In the genomic region with DNA sequence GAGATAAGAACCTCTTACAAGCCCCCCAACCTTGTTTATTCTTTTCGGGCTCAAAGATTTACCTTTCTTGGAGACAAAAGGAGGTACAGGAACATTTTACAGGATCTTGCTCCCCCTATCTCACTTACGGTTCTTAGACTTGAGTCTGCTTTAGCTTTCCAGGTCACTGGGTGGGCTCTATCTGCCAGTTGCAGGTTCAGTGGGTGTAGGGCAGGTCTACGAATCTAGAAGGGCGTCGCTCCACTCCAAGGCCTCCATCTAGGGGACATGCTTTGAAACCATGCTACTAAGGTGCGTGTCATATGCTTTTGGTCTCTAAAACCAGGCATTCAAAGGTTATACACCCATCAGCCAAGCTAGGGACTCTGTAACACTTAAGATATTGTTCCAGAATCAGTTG, we compare ENCODE assay signal across 17 mouse cellular contexts. TPM values are rescaled to one million over a fixed set of nuclear protein-coding genes. Genes with fewer than 3 reads are reported as not detected.
DNase-seq lines count a peak whose midpoint lies in the region; ATAC-seq and TF ChIP-seq lines count a peak whose summit lies in the region.
"Had no signal": no experiment of that assay in that cellular context is flagged by ENCODE, and none has a peak within 500 bp of the region (broad histone marks: within the 10 kb centered on the region; RNA-seq: fewer than 3 reads in every experiment).

No protein-coding gene starts in this region.

- no peak overlapping the region for H3K9ac ChIP-seq in hindbrain, embryonic 12.5 days
- H3K9ac ChIP-seq in hindbrain, postnatal 0 days (replicated peaks; ENCODE audit: low read length) = no peak overlapping the region
- H3K9ac ChIP-seq in forebrain, embryonic 15.5 days (replicated peaks) = no peak overlapping the region
- no peak overlapping the region for H3K9ac ChIP-seq in midbrain, embryonic 12.5 days (replicated peaks)
- H3K9ac ChIP-seq: embryonic facial prominence, embryonic 12.5 days; heart, embryonic 13.5 days had no signal

- no peak overlapping the region for H3K4me3 ChIP-seq in hindbrain, embryonic 12.5 days
- no peak overlapping the region for H3K4me3 ChIP-seq in hindbrain, postnatal 0 days (ENCODE audit: low read length)
- peak overlapping the region; percentile 35; the same call in 1 of the 2 replicates for H3K4me3 ChIP-seq in G1E (ENCODE audit: low read depth, low read length)
- no peak overlapping the region for H3K4me3 ChIP-seq in forebrain, embryonic 15.5 days
- no peak overlapping the region for H3K4me3 ChIP-seq in midbrain, embryonic 12.5 days
- H3K4me3 ChIP-seq: embryonic facial prominence, embryonic 12.5 days; heart, embryonic 13.5 days had no signal

- no peaks in the 10 kb centered on the region for H3K9me3 ChIP-seq in hindbrain, embryonic 12.5 days (replicated peaks)
- H3K9me3 ChIP-seq in hindbrain, postnatal 0 days (ENCODE audit: low read length) = no peaks in the 10 kb centered on the region
- H3K9me3 ChIP-seq in G1E (replicated peaks) = no peaks in the 10 kb centered on the region
- no peaks in the 10 kb centered on the region for H3K9me3 ChIP-seq in forebrain, embryonic 15.5 days
- no peaks in the 10 kb centered on the region for H3K9me3 ChIP-seq in midbrain, embryonic 12.5 days
- H3K9me3 ChIP-seq: embryonic facial prominence, embryonic 12.5 days; heart, embryonic 13.5 days had no signal

- peak overlapping the region; percentile 87 for H3K27ac ChIP-seq in hindbrain, embryonic 12.5 days
- H3K27ac ChIP-seq in hindbrain, postnatal 0 days = no peak overlapping the region
- peak overlapping the region; percentile 65 for H3K27ac ChIP-seq in forebrain, embryonic 15.5 days (replicated peaks)
- H3K27ac ChIP-seq in midbrain, embryonic 12.5 days (replicated peaks) = peak overlapping the region; percentile 82
- H3K27ac ChIP-seq: embryonic facial prominence, embryonic 12.5 days; kidney, postnatal 0 days; macrophage had no signal

- no peak for ATAC-seq in hindbrain, embryonic 12.5 days (ENCODE audit: low FRiP score)
- ATAC-seq in hindbrain, postnatal 0 days = no peak
- ATAC-seq in G1E (ENCODE audit: extremely low read depth, insufficient number of reproducible peaks, low FRiP score, poor library complexity, severe bottlenecking) = no peak
- no peak for ATAC-seq in forebrain, embryonic 15.5 days (replicated peaks)
- no peak for ATAC-seq in midbrain, embryonic 12.5 days (ENCODE audit: low FRiP score, low read depth)

- 72% methylated on average over 6 of the region's 6 CpGs for WGBS in hindbrain, embryonic 12.5 days
- 72% methylated on average over 6 of the region's 6 CpGs for WGBS in hindbrain, postnatal 0 days
- 74% methylated on average over 6 of the region's 6 CpGs for WGBS in forebrain, embryonic 15.5 days
- WGBS in midbrain, embryonic 12.5 days = 68% methylated on average over 6 of the region's 6 CpGs

- no peaks in the 10 kb centered on the region for H3K27me3 ChIP-seq in hindbrain, embryonic 12.5 days
- no peaks in the 10 kb centered on the region for H3K27me3 ChIP-seq in hindbrain, postnatal 0 days (ENCODE audit: insufficient read depth, low read length)
- peaks cover under 1% of the 10 kb centered on the region; the same call in 1 of the 2 replicates for H3K27me3 ChIP-seq in G1E (ENCODE audit: insufficient read depth, low read length)
- H3K27me3 ChIP-seq in forebrain, embryonic 15.5 days = no peaks in the 10 kb centered on the region
- H3K27me3 ChIP-seq in midbrain, embryonic 12.5 days = no peaks in the 10 kb centered on the region
- H3K27me3 ChIP-seq: embryonic facial prominence, embryonic 12.5 days; heart, embryonic 13.5 days had no signal

- H3K36me3 ChIP-seq in hindbrain, embryonic 12.5 days = no peaks in the 10 kb centered on the region; the same call in 1 of the 2 replicates
- H3K36me3 ChIP-seq in hindbrain, postnatal 0 days (ENCODE audit: insufficient read depth, low read length) = no peaks in the 10 kb centered on the region
- peaks cover 29% of the 10 kb centered on the region for H3K36me3 ChIP-seq in G1E (replicated peaks)
- H3K36me3 ChIP-seq in forebrain, embryonic 15.5 days = no peaks in the 10 kb centered on the region
- H3K36me3 ChIP-seq in midbrain, embryonic 12.5 days = peaks cover 14% of the 10 kb centered on the region; the same call in 1 of the 2 replicates

- DNase-seq in hindbrain, postnatal 0 days (ENCODE audit: low spot score) = no peak
- no peak for DNase-seq in G1E (ENCODE audit: low spot score)
- no peak for DNase-seq in cerebellum, postnatal 10 days
- DNase-seq in frontal cortex, adult 2 months (ENCODE audit: extremely low spot score in 1 of 2, low spot score in 1 of 2) = no peak
- DNase-seq: adrenal gland, postnatal 36 days; cerebellum, postnatal 36 days; gastrocnemius, postnatal 36 days; layer of hippocampus, adult 9-11 months; lung, adult 2 months; thymus, postnatal 36 days had no signal

- no peak for TF ChIP-seq CTCF in hindbrain, postnatal 0 days (IDR thresholded peaks at IDR 0.05; ENCODE audit: low read depth)
- no peak for TF ChIP-seq CTCF in G1E (IDR thresholded peaks at IDR 0.05; ENCODE audit: low read depth, low read length)

- peaks cover 30% of the 10 kb centered on the region for H3K4me1 ChIP-seq in hindbrain, embryonic 12.5 days
- peaks cover 2% of the 10 kb centered on the region; the same call in 1 of the 2 replicates for H3K4me1 ChIP-seq in hindbrain, postnatal 0 days (ENCODE audit: insufficient read depth, low read length)
- H3K4me1 ChIP-seq in G1E (ENCODE audit: insufficient read depth, low read depth, low read length) = peaks cover 81% of the 10 kb centered on the region
- H3K4me1 ChIP-seq in forebrain, embryonic 15.5 days = peaks cover 19% of the 10 kb centered on the region
- peaks cover 38% of the 10 kb centered on the region for H3K4me1 ChIP-seq in midbrain, embryonic 12.5 days

- H3K4me2 ChIP-seq in hindbrain, embryonic 12.5 days (replicated peaks) = no peak overlapping the region
- H3K4me2 ChIP-seq in hindbrain, postnatal 0 days (ENCODE audit: low read depth, low read length) = no peak overlapping the region
- H3K4me2 ChIP-seq in forebrain, embryonic 15.5 days (replicated peaks) = no peak overlapping the region
- H3K4me2 ChIP-seq in midbrain, embryonic 12.5 days (replicated peaks) = no peak overlapping the region
- H3K4me2 ChIP-seq: embryonic facial prominence, embryonic 12.5 days; heart, embryonic 13.5 days had no signal

RNA-seq across cellular contexts. Expression of gene Vat1, which starts 18.2 kb away (rescaled TPM):
- 94.8 and 95.7 TPM in 2 replicates for polyA plus RNA-seq in hindbrain, embryonic 12.5 days (2016; fragmentation: Nextera tagmentation; extraction: Ambion mirVana)
- total RNA-seq in hindbrain, postnatal 0 days (2014; rRNA removed) = 290 and 295 TPM in 2 replicates
- 106 and 114 TPM in 2 replicates for polyA plus RNA-seq in hindbrain, postnatal 0 days (2015; fragmentation: Nextera tagmentation; extraction: Ambion mirVana)
- 237 and 238 TPM in 2 replicates for total RNA-seq in G1E (2014; fragmentation: Nextera tagmentation)
- total RNA-seq in G1E (2017) = 98.5 and 103 TPM in 2 replicates
- 384 and 452 TPM in 2 replicates for polyA plus RNA-seq in G1E (2012)
- polyA plus RNA-seq in forebrain, embryonic 15.5 days (2015; fragmentation: Nextera tagmentation; extraction: Ambion mirVana) = 77.1 and 79.8 TPM in 2 replicates
- polyA plus RNA-seq in midbrain, embryonic 12.5 days (2016; fragmentation: Nextera tagmentation; extraction: Ambion mirVana) = 69.3 and 73.0 TPM in 2 replicates
- 41.3 and 41.4 TPM in 2 replicates for polyA plus RNA-seq in frontal cortex, adult 2 months (2012; rRNA removed)

RNA-seq across cellular contexts. Expression of gene Rnd2, which starts 19.4 kb away (rescaled TPM):
- 112 and 121 TPM in 2 replicates for polyA plus RNA-seq in hindbrain, embryonic 12.5 days (2016; fragmentation: Nextera tagmentation; extraction: Ambion mirVana)
- total RNA-seq in hindbrain, postnatal 0 days (2014; rRNA removed) = 103 and 140 TPM in 2 replicates
- polyA plus RNA-seq in hindbrain, postnatal 0 days (2015; fragmentation: Nextera tagmentation; extraction: Ambion mirVana) = 143 and 154 TPM in 2 replicates
- 26.5 and 32.0 TPM in 2 replicates for total RNA-seq in G1E (2014; fragmentation: Nextera tagmentation)
- total RNA-seq in G1E (2017) = 36.6 and 44.3 TPM in 2 replicates
- polyA plus RNA-seq in G1E (2012) = 35.3 and 46.4 TPM in 2 replicates
- polyA plus RNA-seq in forebrain, embryonic 15.5 days (2015; fragmentation: Nextera tagmentation; extraction: Ambion mirVana) = 121 and 142 TPM in 2 replicates
- polyA plus RNA-seq in midbrain, embryonic 12.5 days (2016; fragmentation: Nextera tagmentation; extraction: Ambion mirVana) = 89.5 and 92.3 TPM in 2 replicates
- 155 and 173 TPM in 2 replicates for polyA plus RNA-seq in frontal cortex, adult 2 months (2012; rRNA removed)

RNA-seq across cellular contexts. Expression of gene Ifi35, which starts 36.0 kb away (rescaled TPM):
- 4.2 and 5.7 TPM in 2 replicates for polyA plus RNA-seq in hindbrain, embryonic 12.5 days (2016; fragmentation: Nextera tagmentation; extraction: Ambion mirVana)
- total RNA-seq in hindbrain, postnatal 0 days (2014; rRNA removed) = 3.9 and 4.2 TPM in 2 replicates
- polyA plus RNA-seq in hindbrain, postnatal 0 days (2015; fragmentation: Nextera tagmentation; extraction: Ambion mirVana) = 5.3 and 5.8 TPM in 2 replicates
- total RNA-seq in G1E (2014; fragmentation: Nextera tagmentation) = 26.3 and 34.3 TPM in 2 replicates
- 48.4 and 54.8 TPM in 2 replicates for total RNA-seq in G1E (2017)
- 24.3 and 28.1 TPM in 2 replicates for polyA plus RNA-seq in G1E (2012)
- 2.4 and 3.2 TPM in 2 replicates for polyA plus RNA-seq in forebrain, embryonic 15.5 days (2015; fragmentation: Nextera tagmentation; extraction: Ambion mirVana)
- polyA plus RNA-seq in midbrain, embryonic 12.5 days (2016; fragmentation: Nextera tagmentation; extraction: Ambion mirVana) = 3.0 and 3.9 TPM in 2 replicates
- polyA plus RNA-seq in frontal cortex, adult 2 months (2012; rRNA removed) = 9.0 and 9.1 TPM in 2 replicates

RNA-seq across cellular contexts. Expression of gene Rpl27, which starts 42.1 kb away (rescaled TPM):
- 320 and 344 TPM in 2 replicates for polyA plus RNA-seq in hindbrain, embryonic 12.5 days (2016; fragmentation: Nextera tagmentation; extraction: Ambion mirVana)
- 535 and 538 TPM in 2 replicates for total RNA-seq in hindbrain, postnatal 0 days (2014; rRNA removed)
- 276 and 282 TPM in 2 replicates for polyA plus RNA-seq in hindbrain, postnatal 0 days (2015; fragmentation: Nextera tagmentation; extraction: Ambion mirVana)
- total RNA-seq in G1E (2014; fragmentation: Nextera tagmentation) (787 and 879 TPM in 2 replicates), G1E (2017) (1,687 and 2,225 TPM in 2 replicates)
- 444 and 1,039 TPM in 2 replicates for polyA plus RNA-seq in G1E (2012)
- 267 and 285 TPM in 2 replicates for polyA plus RNA-seq in forebrain, embryonic 15.5 days (2015; fragmentation: Nextera tagmentation; extraction: Ambion mirVana)
- polyA plus RNA-seq in midbrain, embryonic 12.5 days (2016; fragmentation: Nextera tagmentation; extraction: Ambion mirVana) = 310 and 319 TPM in 2 replicates
- polyA plus RNA-seq in frontal cortex, adult 2 months (2012; rRNA removed) = 480 and 588 TPM in 2 replicates

RNA-seq across cellular contexts. Expression of gene Ptges3l, which starts 59.1 kb away (rescaled TPM):
- polyA plus RNA-seq in hindbrain, embryonic 12.5 days (2016; fragmentation: Nextera tagmentation; extraction: Ambion mirVana) = 3.0 and 5.9 TPM in 2 replicates
- total RNA-seq in hindbrain, postnatal 0 days (2014; rRNA removed) = 0.31 and 0.58 TPM in 2 replicates
- polyA plus RNA-seq in hindbrain, postnatal 0 days (2015; fragmentation: Nextera tagmentation; extraction: Ambion mirVana) = 3.8 and 4.6 TPM in 2 replicates
- total RNA-seq in G1E (2014; fragmentation: Nextera tagmentation) (not detected in 2 replicates), G1E (2017) (0.12 and 0.33 TPM in 2 replicates)
- 0.17 and 0.22 TPM in 2 replicates for polyA plus RNA-seq in G1E (2012)
- 1.0 and 1.7 TPM in 2 replicates for polyA plus RNA-seq in forebrain, embryonic 15.5 days (2015; fragmentation: Nextera tagmentation; extraction: Ambion mirVana)
- 2.3 and 3.1 TPM in 2 replicates for polyA plus RNA-seq in midbrain, embryonic 12.5 days (2016; fragmentation: Nextera tagmentation; extraction: Ambion mirVana)
- polyA plus RNA-seq in frontal cortex, adult 2 months (2012; rRNA removed) = 4.1 and 6.6 TPM in 2 replicates
